21 mouse cellular contexts compared by ENCODE assay signal in genomic region chr10:59512173-59512572, GRCm38 (mm10).
DNase-seq lines count a peak whose midpoint lies in the region; ATAC-seq and TF ChIP-seq lines count a peak whose summit lies in the region.
"Had no signal": no experiment of that assay in that cellular context is flagged by ENCODE, and none has a peak within 500 bp of the region (broad histone marks: within the 10 kb centered on the region; RNA-seq: fewer than 3 reads in every experiment).

No protein-coding gene starts in this region.

- DNase-seq in layer of hippocampus, adult 2 months (ENCODE audit: low spot score in 2 of 2) = no peak
- DNase-seq in layer of hippocampus, adult 8-10 months (ENCODE audit: low spot score in 2 of 2) = no peak
- peak; percentile 50 for DNase-seq in CD4-positive, CD25-positive, alpha-beta regulatory T cell, adult 2 months (ENCODE audit: low read depth, low spot score)
- DNase-seq in frontal cortex, postnatal 25 days (ENCODE audit: low spot score in 2 of 2) = no peak
- DNase-seq: adrenal gland, postnatal 14 days; cerebellum, adult 9-11 months; heart, postnatal 10 days; layer of hippocampus, postnatal 36 days; liver, embryonic 13.5 days; lung, postnatal 4 days had no signal

- peak; percentile 48 for ATAC-seq in activated CD4-positive, CD25-positive, alpha-beta regulatory T cell, adult 4 months
- no peak for ATAC-seq in limb, embryonic 13.5 days (ENCODE audit: low FRiP score, low read depth)
- ATAC-seq in intestine, embryonic 16.5 days = no peak
- ATAC-seq: forebrain, embryonic 16.5 days; midbrain, embryonic 13.5 days had no signal

- H3K27ac ChIP-seq in layer of hippocampus, adult 2 months = peak overlapping the region; percentile 57
- H3K27ac ChIP-seq in limb, embryonic 13.5 days = peak overlapping the region; percentile 69; the same call in 1 of the 2 replicates
- H3K27ac ChIP-seq in intestine, embryonic 16.5 days (ENCODE audit: low read length) = no peak overlapping the region
- H3K27ac ChIP-seq: hindbrain, embryonic 12.5 days; liver, embryonic 13.5 days; midbrain, embryonic 13.5 days; stomach, postnatal 0 days had no signal

- H3K4me3 ChIP-seq in layer of hippocampus, adult 2 months = no peak overlapping the region
- no peak overlapping the region for H3K4me3 ChIP-seq in limb, embryonic 13.5 days
- H3K4me3 ChIP-seq in intestine, embryonic 16.5 days (ENCODE audit: low read length) = no peak overlapping the region
- H3K4me3 ChIP-seq: embryonic facial prominence, embryonic 13.5 days; hindbrain, embryonic 12.5 days; liver, embryonic 13.5 days; lung, embryonic 15.5 days; midbrain, embryonic 13.5 days; myocyte had no signal

- H3K27me3 ChIP-seq in limb, embryonic 13.5 days = no peaks in the 10 kb centered on the region
- H3K27me3 ChIP-seq in intestine, embryonic 16.5 days (replicated peaks; ENCODE audit: control insufficient read depth, insufficient read depth, low read length) = no peaks in the 10 kb centered on the region
- H3K27me3 ChIP-seq: embryonic facial prominence, embryonic 13.5 days; hindbrain, embryonic 12.5 days; liver, embryonic 13.5 days; lung, embryonic 15.5 days; midbrain, embryonic 13.5 days had no signal

- WGBS in limb, embryonic 13.5 days = 65% methylated on average over 9 of the region's 9 CpGs
- 91% methylated on average over 9 of the region's 9 CpGs for WGBS in intestine, embryonic 16.5 days

- peak overlapping the region; percentile 54 for H3K4me2 ChIP-seq in limb, embryonic 13.5 days (replicated peaks)
- H3K4me2 ChIP-seq in intestine, embryonic 16.5 days (ENCODE audit: low read depth, low read length) = no peak overlapping the region
- H3K4me2 ChIP-seq: hindbrain, embryonic 12.5 days; liver, embryonic 13.5 days; midbrain, embryonic 13.5 days had no signal

- TF ChIP-seq CTCF in layer of hippocampus, adult 2 months (conservative IDR thresholded peaks at IDR 0.05) = no peak

- H3K4me1 ChIP-seq in limb, embryonic 13.5 days = peaks cover 48% of the 10 kb centered on the region
- H3K4me1 ChIP-seq in intestine, embryonic 16.5 days (ENCODE audit: control insufficient read depth, insufficient read depth, low read length) = peaks cover 23% of the 10 kb centered on the region
- H3K4me1 ChIP-seq: liver, embryonic 13.5 days had no signal

- H3K9me3 ChIP-seq in limb, embryonic 13.5 days = no peaks in the 10 kb centered on the region
- no peaks in the 10 kb centered on the region for H3K9me3 ChIP-seq in intestine, embryonic 16.5 days (ENCODE audit: control insufficient read depth, low read length)
- H3K9me3 ChIP-seq: embryonic facial prominence, embryonic 13.5 days; G1E; hindbrain, embryonic 12.5 days; liver, embryonic 13.5 days; lung, embryonic 15.5 days; midbrain, embryonic 13.5 days had no signal

- H3K9ac ChIP-seq in limb, embryonic 13.5 days = no peak overlapping the region
- H3K9ac ChIP-seq in intestine, embryonic 16.5 days (ENCODE audit: low read depth, low read length) = no peak overlapping the region
- H3K9ac ChIP-seq: embryonic facial prominence, embryonic 13.5 days; hindbrain, embryonic 12.5 days; liver, embryonic 13.5 days; lung, embryonic 15.5 days; midbrain, embryonic 13.5 days had no signal

- no peaks in the 10 kb centered on the region for H3K36me3 ChIP-seq in limb, embryonic 13.5 days
- no peaks in the 10 kb centered on the region for H3K36me3 ChIP-seq in intestine, embryonic 16.5 days (ENCODE audit: control insufficient read depth, insufficient read depth, low read length)
- H3K36me3 ChIP-seq: embryonic facial prominence, embryonic 13.5 days; hindbrain, embryonic 12.5 days; liver, embryonic 13.5 days; lung, embryonic 15.5 days; midbrain, embryonic 13.5 days had no signal
